Mouse (Mus musculus): ENCODE results near the gene Exd2.

Exd2 gene

DNA sequence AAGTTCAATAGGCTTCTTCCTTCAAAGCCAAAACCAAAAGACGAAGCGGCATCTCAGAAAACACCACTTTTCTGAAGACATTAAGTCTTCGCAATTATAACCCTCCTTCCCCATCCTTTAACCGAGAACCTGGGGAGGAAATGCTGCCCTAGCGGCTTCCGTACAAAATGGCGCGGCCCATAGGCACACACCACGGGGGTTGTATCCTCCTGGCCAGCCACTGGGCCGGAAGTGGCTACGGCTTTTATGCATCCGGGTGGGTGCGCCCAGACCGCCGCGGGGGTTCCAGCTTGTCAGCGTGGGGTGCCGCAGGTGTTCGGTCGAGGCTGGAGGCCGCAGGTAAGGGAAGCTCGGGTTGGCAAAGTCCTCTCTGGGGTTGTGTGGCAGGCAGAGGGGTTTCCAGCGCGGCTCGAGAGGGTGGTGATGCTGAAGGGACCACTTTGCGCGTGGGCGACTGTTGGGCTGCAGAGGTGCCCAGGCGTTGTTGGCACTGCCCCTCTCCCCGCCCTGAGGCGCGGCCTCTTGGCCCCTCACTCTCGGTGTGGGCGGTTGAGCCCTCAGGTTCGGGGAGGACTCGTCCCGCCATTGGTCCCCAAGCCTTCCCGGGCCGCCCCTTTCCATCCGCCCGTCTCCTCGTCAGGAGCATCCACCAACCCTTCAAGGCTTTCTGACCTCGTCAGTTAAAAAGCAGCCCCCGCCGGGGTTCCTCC is at the start of gene Exd2:
TSS of gene Exd2 (plus strand) at position 154 of the 710 bp plus-strand sequence.
- CTCF ChIA-PET, result interaction anchor here (0.6 to 0.7 kb wide), 3 partner anchors 11 to 1158 kb away, joined by 3 to 4 read pairs (median 3); no protein-coding TSS in a partner anchor

DNA sequence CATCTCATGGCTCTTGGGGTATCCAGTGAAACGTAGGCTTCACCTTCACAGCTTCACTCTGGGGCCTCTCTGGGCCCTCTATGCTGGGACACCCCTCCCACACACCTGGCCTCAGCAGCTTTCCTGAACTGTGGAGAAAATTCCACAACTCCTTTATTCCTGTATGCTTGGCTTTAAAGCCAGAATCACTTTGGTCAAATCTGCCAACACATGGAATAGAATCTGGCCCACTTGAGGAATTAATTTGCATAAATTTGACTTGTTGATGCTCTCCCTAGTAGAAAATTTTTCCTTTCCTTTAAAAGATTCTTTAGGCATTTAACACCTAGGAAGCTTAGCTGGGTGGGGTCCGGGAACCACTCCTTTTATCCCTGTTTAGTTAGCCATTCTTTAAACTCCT is 47.8 kb upstream of the Exd2 start:
- CTCF ChIA-PET, result no interaction called here

DNA sequence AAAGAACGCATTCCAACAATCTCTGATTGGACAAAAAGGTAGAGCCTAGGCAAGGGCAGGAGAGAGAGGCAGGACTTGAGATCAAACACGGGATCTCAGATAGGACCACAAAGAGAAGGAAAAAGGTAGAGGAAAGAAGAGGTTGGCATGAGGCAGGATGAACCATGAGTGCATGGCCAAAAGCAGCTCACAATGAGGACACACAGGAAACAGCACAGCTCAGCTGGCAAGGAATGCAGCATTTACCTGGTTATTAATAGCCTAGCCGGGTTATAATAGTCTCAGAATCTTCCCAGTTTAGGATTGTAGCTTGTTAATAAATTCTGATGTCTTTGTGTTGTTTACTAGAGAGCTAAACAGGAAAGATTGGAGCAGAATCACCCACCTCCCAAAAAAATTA is 35.2 kb upstream of the Exd2 start:
- CTCF ChIA-PET, result no interaction called here

DNA sequence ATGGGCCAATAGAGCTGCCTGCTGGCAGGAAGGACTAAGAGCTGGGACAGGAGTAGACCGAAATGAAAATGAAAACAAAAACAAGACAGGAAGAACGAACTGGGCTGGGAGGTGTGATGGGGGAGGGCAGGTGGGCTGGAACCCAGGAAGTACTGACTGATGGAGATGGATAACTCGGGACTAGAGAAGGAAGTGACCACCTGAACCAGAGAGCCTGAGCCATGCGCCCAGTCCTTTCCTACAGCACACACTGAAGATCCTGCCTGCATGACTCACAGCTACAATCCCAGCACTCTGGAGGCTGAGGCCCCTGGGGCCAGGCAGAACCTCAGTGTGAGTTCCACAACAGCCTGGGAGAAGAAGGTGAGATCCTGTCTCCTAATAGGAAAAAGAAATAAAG is 29.6 kb upstream of the Exd2 start:
- CTCF ChIA-PET, result no interaction called here

DNA sequence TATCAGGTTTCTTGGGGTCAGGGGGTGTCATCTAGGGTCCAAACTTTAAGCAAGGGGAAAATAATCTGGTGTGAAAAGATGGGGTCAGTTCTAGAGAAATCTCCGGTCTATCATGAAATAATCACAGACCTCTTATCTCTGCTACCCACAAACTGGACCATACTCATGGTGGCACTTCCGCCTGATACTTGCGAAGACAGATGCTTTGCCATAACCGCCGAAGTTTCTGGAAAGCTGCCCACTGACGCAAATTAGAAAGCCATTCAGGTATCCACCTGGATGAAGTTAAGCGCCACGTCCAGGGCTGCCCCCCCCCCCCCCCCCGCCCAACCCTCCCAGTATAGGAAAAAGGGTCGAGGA is 28.3 kb upstream of the Exd2 start:
- CTCF ChIA-PET, result no interaction called here

DNA sequence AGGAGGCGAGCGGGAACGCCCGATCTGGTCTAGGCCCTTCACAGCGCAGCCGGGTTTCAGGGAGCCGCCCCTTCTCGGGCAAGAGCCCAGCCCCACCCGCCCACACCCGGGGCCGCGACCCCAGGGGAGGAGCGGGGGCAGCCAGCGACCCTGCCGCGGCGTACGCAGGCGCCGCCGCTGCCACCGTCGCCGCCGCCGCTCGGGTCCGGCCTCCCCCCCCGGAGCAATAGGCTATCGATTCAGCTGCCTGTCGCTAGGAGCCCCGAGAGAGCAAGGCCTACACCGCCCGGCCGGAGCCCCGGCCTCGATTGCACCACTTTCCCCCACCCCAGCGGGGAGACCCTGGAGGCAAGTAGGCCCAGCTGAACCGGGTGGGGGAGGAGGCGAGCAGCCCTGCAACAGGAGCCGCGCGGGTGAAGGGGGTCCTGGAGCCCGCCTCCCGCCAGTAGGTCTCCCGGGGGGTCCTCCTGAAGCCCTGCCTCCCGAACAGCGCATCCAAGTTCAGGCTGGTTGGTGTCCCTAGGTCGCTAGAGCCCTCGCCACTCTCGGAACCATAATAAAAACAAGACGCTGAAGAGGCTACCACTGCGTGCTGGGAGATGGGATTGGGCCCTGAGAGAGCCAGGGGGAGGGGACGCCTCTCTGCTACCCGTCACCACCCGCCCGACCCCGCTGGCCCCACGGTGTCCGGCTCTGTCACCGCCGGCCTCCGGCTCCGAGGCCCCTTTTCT is 27.8 kb upstream of the Exd2 start:
- CTCF ChIA-PET, result no interaction called here

DNA sequence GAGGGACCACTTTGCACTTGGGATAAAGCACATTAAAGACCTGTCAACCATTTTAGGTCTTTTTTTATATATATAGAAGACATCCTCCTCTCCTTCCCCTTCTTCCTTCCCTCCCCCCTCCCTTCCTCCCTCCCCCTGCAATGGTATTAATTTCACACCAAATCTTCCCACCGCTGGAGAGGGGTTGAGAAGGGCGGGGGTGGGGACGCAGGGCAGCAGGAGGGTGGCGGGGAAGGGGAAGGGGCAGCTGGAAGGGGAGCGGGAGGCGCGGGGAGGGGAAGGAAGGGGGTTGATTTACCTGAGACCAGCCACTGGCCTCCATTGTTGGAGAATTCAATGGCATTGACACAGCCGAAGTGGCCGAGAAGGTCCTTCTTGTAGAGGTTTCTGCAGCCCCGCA is 27.0 kb upstream of the Exd2 start:
- CTCF ChIA-PET, result no interaction called here

DNA sequence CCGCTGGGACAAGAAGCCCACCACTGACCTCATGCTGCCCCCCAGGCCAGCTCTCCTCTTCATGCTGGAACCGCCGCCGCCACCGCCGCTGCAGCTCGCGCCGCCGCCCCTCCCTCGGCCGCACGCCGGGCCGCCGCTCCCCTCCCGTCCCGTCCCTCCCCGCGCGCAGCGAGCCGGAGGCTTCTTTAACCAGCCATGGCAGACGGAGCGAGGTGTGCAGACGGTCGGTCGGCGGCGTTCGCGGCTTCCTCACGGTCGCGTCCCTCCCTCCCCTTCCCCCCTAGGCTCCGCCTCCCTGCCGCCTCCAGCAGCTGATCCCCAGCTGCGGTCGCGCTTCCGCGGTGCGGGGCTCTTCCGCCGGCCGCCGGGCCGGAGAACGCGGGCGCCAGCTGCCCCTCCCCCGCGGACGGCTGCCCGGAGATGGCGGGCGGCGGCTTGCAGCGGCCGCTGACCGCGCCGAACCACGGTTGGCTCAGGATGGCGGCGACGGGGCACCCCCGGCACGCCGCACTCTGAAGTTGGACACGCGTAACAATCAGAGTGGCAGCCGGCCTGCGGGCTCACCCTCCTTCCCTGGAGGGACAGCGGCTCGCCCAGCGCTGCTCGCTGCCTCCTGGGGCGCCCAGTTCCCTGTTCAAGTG is 26.4 kb upstream of the Exd2 start, which contains the start of gene Dcaf5:
TSS of gene Dcaf5 (minus strand) at position 266 of the 641 bp plus-strand sequence.
- CTCF ChIA-PET, result interaction anchor here (0.7 kb wide), 1 partner anchor 277 kb away, joined by 3 read pairs; no protein-coding TSS in a partner anchor

DNA sequence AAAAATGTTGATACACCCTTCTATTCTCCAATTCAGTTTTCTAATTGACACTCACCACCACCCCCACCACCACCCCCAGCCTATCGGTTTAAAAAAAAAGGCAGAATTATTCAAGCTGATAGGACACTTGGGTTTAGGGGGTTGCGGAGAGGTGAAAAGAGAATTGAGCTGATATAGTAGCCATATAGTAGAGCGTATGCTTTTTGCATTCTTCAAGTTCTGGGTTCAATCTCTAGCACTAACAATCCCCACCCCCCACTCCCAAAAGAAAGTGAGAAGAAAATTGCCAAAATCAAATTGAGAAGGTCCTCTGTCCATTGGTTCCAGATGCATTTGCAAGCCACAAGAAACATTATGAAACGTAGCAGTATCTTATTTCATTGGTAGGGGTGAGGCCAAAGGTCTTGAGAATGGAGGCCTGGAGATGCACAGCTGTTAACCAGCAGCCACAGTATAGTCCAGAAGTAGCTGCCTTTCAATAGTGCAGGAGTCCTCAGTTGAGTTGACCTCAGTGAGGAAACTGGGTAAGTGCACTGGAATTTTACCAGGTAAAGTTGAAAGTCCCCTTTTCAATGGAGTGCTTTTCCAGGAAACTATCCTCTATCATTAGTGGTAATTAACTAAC is 25.7 kb upstream of the Exd2 start:
- CTCF ChIA-PET, result interaction anchor here (0.6 to 0.7 kb wide), 2 partner anchors 23 to 278 kb away, joined by 3 to 4 read pairs; no protein-coding TSS in a partner anchor

DNA sequence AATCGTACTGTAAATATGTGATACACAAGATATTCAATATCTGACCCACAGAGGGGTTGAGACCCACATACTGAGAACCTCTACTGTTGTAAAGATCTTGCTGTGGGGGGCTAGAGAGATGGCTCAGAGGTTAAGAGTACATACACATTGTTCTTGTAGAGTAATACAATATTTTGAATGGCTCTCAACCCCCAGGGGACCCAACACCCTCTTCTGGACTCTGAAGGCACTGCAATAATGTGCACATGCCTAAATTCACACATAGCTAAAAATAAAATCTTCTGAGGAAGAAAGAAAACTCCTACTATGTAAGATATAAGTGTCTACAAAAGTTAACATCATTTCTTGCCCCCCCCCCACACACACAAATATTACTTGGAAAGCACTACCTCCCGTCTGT is 21.9 kb upstream of the Exd2 start:
- CTCF ChIA-PET, result no interaction called here

DNA sequence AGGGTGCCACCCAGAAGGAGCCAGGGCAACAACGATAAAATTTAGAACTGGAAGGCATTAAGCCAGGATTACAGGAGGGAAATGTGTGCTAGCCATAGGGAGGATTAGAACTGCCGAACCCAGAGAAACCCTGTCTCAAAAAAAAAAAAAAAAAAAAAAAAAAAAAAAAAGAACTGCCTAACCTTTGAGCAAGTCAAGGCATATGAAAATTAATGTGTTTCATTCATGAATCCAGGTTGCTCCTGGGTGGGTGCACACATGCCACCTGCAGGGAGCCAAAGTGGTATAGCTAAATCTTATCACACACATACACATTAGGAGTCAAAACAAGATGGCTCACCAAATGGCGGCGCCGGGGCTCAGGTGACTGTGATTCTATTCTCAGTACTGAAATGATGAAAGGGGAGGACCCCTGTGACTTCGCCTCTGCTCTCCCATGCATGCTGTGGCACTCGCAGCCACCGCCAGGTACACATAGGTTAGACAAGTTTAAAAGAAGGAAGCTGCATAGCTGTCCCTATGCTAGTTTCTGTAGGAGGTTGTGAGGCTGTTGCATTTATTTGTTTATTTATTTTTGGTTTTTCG is 18.3 kb upstream of the Exd2 start:
- CTCF ChIA-PET, result no interaction called here

DNA sequence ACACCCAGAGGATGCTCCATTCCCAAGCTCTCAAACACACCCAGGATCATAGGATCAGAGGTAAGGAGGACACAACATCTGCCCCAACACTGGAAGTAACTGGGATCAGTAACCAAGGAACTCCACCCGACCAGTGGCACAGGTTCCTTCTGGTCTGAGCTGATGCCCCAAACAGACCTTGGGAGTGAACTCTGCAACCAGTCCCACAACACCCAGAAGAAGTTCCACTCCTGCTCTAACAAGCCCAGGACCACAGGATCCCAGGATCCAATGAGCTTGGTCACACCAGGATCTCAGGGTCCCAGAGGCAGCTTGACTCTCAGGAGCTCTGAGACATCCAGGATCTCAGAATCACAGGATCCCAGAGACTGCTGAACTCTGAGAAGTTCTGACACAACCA is 9.4 kb upstream of the Exd2 start:
- CTCF ChIA-PET, result no interaction called here

DNA sequence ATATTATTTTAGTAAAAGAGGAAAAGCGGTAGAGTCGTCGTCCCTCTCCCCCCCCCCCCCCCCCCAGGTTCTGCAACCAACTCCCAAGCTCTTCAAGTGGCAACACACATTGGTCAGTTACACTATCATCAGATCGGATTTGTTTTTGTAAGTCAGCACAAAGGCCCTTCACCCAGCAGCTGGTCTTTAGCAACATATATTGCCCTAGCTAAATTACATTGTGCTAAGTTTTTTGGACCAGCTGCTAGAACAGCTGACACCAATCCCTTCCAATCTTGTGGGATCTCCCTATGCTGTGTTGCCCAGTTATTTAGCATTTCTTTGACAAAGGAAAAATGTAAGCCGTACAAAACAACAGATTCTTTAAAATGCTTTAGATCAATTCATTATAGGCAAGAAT is 4.9 kb upstream of the Exd2 start:
- CTCF ChIA-PET, result interaction anchor here (0.7 kb wide), 1 partner anchor 101 kb away, joined by 11 read pairs; no protein-coding TSS in a partner anchor

DNA sequence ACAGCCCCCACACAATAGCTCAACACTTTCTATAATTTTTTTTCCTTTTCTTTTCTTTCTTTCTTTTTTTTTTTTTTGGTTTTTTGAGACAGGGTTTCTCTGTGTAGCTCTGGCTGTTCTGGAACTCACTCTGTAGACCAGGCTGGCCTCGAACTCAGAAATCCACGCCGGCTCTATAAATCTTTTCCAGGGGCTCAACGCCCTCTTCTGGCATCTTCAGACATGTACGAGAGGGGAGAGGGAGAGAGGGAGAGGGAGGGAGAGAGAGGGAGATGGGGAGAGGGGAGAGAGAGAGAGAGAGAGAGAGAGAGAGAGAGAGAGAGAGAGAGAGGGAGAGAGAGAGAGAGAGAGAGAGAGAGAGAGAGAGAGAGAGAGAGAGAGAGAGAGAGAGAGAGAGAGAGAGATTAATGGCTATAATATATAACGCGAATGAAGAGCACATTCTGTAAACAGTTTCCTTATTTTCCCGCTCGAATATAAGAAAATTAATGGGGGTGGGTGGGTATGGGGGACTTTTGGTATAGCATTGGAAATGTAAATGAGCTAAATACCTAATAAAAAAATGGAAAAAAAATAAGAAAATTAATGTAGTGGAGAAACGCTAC is 501 bp upstream of the Exd2 start:
- CTCF ChIA-PET, result interaction anchor here (0.7 to 0.8 kb wide), 2 partner anchors 1135 to 1695 kb away, joined by 4 to 6 read pairs; no protein-coding TSS in a partner anchor

DNA sequence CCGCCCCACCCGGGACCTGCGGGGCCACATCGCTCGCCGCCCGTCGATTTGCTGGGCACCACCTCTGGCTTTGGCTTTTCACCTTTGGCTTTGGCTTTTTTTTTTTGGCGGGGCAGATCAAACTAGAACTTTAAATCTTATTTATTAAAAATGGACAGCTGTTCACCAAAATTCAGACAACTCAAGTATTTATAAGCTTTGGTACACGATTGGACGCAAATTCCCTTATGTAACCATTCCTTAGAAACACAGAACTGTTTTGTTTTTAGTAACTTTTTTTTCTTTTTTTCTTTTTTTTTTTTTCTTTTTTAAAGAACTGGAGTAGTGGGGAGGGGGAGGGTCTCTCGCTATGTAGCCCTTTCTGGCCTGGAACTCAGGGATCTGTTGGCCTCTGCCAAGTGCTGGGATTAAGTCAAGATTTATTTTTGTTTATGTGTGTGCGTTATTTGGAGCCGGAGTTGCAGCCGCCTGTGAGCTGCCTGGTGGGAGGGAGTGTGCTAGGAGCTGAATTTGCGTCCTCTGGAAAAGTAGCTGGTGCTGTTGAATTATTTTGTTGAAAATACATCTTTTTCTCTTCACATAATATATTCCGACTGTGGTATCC is 873 bp downstream of the Exd2 start:
- CTCF ChIA-PET, result interaction anchor here (0.6 kb wide), 2 partner anchors 11 to 1159 kb away, joined by 3 read pairs; no protein-coding TSS in a partner anchor

DNA sequence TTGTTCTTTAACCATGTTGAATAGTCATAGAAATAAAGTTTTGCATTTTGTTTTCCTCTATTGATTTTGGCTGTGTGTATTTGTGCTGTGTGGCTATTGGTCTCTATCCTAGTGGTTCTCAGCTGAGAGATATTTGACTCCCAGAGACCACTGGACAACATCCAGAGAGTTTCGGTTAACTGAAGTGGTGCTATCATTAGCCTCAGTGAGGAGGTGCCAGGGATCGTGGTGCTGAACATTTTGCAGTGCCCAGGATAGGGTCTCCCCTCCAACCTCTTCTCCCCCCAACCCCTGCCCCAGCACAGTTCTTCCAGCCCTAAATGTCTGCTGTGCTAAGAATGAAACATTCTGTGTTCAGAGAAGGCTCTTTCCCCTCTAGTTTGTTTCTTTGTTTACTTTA is 7.3 kb downstream of the Exd2 start:
- CTCF ChIA-PET, result no interaction called here

DNA sequence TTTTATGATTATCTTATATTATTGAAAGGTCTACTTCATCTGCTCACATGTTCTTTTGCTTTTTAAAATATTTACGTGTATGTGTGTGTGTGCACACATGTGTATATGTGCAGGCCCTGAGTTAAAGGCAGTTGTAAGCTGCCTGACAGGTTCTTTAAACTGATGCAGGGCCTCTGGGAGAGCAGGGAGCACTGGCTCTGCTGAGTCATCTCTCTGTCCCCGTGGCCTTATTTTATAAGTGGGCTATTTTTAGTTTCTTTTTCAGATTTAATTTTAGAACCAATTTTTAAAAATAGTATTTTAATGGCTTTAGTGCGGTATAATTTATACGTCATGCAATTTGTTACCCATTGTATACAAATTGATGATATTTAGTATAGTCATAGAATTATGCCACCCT is 9.0 kb downstream of the Exd2 start:
- CTCF ChIA-PET, result no interaction called here

DNA sequence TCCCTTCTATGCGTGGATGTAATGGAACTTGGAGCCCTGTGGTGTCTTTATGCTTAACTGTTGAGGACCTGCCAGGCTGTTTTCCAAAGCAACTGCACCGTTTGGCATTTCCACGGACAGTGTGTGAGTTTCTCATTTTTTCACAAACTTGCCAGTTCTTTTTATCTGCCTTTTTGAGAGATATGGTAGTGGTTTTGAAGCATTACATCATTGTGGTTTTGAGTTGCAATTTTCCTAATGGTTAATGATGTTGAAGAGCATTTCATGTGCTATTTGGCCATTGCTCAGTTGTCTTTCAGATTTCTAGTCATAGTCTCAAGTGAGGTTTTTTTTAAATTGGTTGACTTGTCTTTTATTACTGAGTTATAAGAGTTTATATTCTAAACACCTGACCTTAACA is 10.8 kb downstream of the Exd2 start:
- CTCF ChIA-PET, result interaction anchor here (0.6 kb wide), 1 partner anchor 1484 kb away, joined by 4 read pairs; no protein-coding TSS in a partner anchor

DNA sequence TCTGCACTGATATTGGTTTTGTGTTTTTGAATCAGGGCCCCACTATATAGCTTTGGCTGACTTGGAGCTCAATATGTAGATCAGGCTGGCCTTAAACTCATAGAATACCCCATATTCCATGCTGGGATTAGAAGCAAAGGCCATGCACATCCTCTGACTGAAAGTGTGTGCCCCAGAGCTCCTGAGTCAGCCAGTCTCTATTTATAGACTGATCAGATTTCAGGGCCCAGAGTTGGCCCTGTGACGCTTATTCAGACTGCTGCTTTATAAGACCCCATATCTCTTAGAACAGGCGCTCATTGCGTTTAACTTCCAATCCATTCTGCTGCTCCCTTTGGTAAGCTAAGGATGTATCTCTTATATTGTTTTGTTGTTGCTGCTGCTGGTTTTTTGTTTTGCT is 17.1 kb downstream of the Exd2 start:
- CTCF ChIA-PET, result no interaction called here

DNA sequence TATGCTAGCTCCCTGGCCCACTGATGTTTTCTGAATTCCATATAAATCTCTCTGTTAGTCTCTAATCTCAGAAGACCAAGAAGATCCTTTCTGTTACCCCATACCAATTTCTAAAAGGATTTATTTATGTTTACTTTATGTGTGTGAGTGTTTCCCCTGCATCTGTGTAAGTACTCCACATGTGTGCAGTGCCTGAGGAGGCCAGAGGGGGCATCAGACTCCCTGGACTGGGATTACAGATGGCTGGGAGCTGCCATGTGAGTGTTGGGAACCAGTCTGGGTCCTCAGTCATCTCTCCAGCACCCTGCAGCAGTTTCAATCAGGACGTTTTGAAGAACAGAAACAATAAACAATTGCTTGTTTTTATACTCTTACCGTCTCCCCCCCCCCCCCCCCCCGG is 20.5 kb downstream of the Exd2 start:
- CTCF ChIA-PET, result no interaction called here

DNA sequence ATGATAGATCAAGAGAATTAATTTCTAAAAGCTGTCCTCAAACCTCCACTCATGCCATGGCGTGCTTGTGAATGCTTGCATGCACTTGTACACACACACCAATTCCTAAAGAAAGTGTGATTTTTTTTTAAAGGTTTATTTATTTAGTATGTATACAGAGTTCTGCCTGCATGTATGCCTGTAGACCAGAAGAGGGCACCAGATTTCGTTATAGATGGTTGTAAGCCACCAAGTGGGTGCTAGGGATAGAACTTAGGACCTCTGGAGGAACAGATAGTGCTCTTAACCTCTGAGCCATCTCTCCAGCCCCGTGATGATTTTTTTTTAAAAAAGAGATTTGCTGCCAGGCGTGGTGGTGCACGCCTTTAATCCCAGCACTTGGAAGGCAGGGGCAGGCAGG is 30.4 kb downstream of the Exd2 start:
- CTCF ChIA-PET, result no interaction called here

Data from spleen, embryonic (tissue).